Mouse (Mus musculus): ENCODE data around the gene Pfn3. TPM values are rescaled to one million over a fixed set of nuclear protein-coding genes. Genes with fewer than 3 reads are reported as not detected.
"Not testable (repeated sequence)": the region's sequence is repeated elsewhere in the genome, so short reads cannot be mapped to it uniquely, and the experiment has no call there.

Gene Pfn3
- polyA plus RNA-seq, 1 experiment = not detected

DNA sequence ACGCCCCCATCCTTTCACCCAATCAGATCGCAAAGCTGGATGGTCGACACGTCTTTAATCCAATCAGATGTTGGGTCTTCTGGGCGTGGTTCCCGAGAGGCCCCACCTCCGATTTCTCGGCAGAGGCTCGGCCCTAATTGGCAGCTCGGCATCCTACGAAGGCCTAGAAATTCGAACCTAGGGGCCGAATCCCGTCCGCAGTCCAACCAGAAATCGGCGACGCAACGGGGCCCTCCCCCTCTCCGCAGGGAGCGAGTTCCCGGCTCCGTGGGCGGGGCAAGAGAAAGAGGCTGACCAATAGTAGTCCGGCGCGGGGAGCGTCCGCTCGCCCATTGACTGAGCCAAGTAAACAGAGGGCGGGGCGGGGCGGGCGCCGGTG lies 29.9 kb upstream of the Pfn3 start, which contains the start of gene Grk6:
Gene Grk6 (plus strand): TSS at position 136 of the 379 bp plus-strand sequence.
- Histone ChIP-seq H3K4me1 (ENCODE audit: control insufficient read depth, insufficient read depth, insufficient read length, low read length) (peaks cover 44% of the 10 kb centered on the region), H3K4me3 (ENCODE audit: insufficient read depth, low read depth, low read length) (peak within 1 kb of the TSS; percentile 82), H3K27ac (replicated peaks; ENCODE audit: low read depth, low read length) (peak within 1 kb of the TSS; percentile 100)

DNA sequence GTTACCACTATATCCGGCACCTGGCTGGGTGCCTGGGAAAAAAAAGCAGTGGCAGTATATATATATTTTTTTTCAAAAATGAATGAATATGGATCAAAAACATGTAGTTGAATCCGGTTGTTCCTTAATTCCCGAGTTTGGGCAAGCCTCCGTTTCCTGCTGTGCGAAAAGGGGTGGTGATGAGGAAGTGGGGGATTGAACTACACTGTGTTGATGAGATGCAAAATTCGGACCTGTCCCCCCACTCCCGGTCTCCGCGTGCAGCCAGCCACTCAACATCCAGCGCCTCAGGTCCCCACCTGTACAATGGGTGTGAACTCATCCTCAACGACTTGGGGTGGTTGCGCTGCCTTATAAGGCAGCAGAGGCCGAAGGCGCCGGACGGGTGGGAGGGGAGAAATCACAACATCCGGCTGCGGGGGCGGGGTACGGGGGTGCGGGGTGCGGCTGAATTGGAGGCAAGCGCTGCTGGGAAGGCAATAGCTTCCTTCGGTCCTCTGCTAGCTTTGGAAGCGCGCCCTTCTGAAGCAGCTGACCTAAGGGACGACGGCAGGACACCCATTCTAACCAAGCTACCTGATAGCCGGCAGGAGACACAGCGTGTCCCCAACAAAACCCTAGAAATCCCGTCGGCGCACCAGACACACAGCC lies 29.4 kb upstream of the Pfn3 start:
- Histone ChIP-seq H3K27ac (replicated peaks; ENCODE audit: low read depth, low read length) (peak overlapping the region; percentile 100), H3K4me1 (ENCODE audit: control insufficient read depth, insufficient read depth, insufficient read length, low read length) (peaks cover 40% of the 10 kb centered on the region), H3K4me3 (ENCODE audit: insufficient read depth, low read depth, low read length) (peak overlapping the region; percentile 79)

DNA sequence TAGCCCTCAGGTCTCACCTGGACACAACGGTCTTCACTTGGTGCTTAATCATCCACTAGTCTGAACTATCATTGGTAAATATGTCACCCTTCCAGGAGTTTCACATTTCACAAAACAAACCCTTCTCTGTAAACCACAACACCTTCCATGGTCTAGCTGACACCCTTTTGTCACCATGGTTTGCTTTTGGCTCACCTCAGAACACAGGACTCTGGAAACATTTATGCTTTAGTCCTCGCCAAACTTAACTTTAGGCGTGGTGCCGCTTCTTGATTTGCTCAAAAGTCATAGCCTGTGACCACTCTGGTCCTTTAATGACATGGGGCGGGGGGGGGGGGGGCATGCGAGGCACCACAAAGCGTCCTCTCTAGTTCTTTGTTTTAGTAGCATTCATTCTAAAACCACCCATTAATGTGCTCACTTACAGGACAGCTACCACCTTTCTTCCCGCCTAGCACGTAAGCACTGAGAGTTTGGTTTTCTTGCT lies 28.8 kb upstream of the Pfn3 start:
- Histone ChIP-seq H3K4me3 (ENCODE audit: insufficient read depth, low read depth, low read length) (peak overlapping the region; percentile 79), H3K4me1 (ENCODE audit: control insufficient read depth, insufficient read depth, insufficient read length, low read length) (peaks cover 38% of the 10 kb centered on the region), H3K27ac (replicated peaks; ENCODE audit: low read depth, low read length) (peak overlapping the region; percentile 99)

DNA sequence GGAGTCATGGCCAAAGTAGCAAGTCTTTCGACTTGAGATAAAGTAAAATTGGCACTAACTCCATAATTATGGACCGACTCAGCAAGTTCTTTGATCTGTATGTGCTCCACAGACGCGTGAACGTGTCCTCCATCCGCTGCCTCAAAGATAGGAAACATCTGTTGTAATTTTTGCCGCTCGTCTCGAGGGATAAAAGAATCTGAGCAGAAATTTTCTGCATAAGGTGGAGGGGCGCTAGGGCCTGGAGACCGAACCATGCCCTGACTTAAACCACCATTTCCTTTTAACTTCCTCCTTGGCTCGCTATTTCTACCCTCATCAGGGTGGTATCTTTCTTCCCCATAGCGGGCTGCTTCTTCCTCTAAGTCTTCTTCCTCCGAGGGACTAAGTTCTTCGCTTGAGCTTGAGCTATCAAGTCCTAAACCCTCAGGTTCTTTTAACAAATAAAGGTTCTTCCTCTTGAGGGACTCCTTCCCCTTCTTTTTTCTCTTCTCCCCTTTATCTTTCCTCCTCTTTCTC lies 22.1 kb upstream of the Pfn3 start:
- not testable (repeated sequence) for H3K4me1 ChIP-seq (ENCODE audit: control insufficient read depth, insufficient read depth, insufficient read length, low read length); H3K27ac ChIP-seq (replicated peaks; ENCODE audit: low read depth, low read length); H3K4me3 ChIP-seq (ENCODE audit: insufficient read depth, low read depth, low read length)

DNA sequence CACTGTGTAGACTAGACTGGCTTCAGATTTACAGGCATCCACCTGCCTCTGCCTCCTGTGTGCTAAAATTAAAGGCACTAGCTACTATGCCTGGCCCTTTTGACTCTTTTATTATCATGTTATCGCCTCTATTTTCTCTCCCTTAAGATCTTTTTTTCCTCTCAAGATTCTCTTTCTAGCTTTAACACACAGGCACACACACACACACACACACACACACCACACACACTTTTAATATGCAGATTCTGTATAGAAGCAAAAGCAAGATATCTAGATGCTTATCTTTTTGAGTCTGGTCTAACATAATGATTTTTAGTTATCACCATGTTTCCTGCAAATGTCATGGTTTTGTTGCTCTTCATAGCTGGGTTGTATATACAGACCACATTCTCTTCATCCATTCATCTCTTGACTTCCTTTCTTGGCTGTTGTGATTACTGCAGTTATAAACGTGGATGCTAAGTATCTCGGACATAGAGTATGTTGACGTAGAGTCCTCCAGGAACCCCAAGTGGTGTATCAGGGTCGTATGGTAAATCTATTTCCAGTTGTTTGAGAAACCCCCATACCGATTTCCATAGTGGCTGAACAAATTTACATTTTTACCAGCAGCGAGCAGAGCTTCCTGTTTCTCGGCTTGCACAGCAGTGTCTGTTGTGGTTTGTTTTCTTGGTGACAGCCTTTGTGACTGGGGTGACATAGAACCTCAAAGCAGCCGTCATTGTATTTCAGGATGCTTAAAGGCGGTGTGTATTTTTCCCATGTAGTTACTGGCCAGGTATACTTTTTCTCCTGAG lies 17.1 kb upstream of the Pfn3 start:
- Histone ChIP-seq H3K4me1 (ENCODE audit: control insufficient read depth, insufficient read depth, insufficient read length, low read length) (no peaks in the 10 kb centered on the region; the same call in 1 of the 2 replicates), H3K27ac (replicated peaks; ENCODE audit: low read depth, low read length) (0 out of 2 replicates have a peak overlapping the region, but pooled peaks have one; percentile 9), H3K4me3 (ENCODE audit: insufficient read depth, low read depth, low read length) (no peak overlapping the region)

DNA sequence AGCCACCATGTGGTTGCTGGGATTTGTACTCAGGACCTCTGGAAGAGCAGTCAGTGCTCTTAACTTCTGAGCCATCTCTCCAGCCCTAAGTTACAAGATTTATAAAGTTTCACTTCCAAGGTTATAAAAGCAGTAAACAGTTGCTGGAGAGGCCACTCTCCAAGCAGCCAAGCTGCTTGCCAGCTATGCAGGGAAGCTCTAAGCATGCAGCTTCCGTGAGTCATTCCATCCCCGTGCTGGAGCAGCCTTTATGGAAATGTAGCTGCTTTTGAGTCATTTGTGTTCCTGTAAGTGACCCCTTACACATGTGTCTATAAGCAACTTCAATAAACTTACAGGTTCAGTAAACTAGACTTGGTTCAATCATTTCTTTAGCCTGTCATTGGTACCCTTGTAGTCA lies 15.5 kb upstream of the Pfn3 start:
- no peak overlapping the region for H3K4me3 ChIP-seq (ENCODE audit: insufficient read depth, low read depth, low read length)
- H3K4me1 ChIP-seq (ENCODE audit: control insufficient read depth, insufficient read depth, insufficient read length, low read length) = no peaks in the 10 kb centered on the region; the same call in 1 of the 2 replicates
- no peak overlapping the region for H3K27ac ChIP-seq (replicated peaks; ENCODE audit: low read depth, low read length)

DNA sequence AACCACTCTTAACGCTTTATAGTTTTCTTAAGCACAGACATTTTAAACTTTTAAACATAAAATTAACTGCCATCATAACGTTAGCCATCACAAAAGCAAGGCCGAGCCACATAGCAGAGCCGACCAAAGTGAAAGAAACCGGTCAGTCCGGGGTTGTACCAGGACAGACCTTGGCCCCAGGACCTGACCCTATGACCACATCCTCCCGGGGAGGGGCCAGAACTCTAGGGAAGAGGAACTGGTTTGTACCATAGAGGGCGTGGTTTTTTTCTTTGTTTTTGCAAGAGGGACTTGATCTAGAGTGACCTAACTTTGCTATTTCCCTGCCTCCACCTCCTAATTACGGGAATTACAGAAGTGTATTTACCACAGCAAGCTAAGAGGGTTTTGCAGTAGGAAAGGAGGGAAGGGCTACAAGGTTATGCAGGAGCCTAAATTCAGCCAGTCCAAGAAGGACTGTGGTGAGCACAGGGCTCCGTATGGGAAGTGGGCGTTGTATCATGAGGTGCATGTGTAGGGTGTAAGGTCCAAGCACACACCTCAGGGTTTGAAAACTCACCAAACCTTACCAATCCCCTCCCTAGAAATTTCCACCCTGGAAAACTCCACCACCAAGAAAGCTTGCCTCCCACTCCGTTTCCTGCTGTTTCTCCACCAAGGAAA lies 14.3 kb upstream of the Pfn3 start:
- no peaks in the 10 kb centered on the region; the same call in 1 of the 2 replicates for H3K4me1 ChIP-seq (ENCODE audit: control insufficient read depth, insufficient read depth, insufficient read length, low read length)
- H3K27ac ChIP-seq (replicated peaks; ENCODE audit: low read depth, low read length) = peak overlapping the region; percentile 83
- 0 out of 2 replicates have a peak overlapping the region, but pooled peaks have one; percentile 4 for H3K4me3 ChIP-seq (ENCODE audit: insufficient read depth, low read depth, low read length)

DNA sequence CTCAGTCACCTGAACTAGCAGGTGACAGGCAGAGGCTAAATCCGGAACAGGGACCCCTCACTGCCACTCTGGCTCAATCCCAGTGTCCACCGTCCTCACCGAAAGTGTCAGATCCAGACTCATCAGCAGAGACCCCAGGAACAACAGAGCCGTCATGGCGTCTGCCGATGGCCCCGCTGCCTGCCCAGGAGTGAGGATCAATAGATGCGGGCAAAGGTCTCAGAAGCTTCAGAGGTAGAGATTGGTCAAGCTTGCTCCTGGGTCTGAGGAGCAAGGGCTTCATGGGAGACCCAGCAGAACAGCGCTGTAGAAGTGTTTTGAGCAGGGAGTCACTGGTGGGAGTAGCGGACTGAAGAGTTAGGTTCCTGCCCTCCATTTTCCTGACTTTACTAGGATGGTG lies 11.6 kb upstream of the Pfn3 start, which contains the start of gene F12:
Gene F12 (minus strand): TSS at position 181 of the 400 bp plus-strand sequence.
- Histone ChIP-seq H3K27ac (replicated peaks; ENCODE audit: low read depth, low read length) (no peak within 1 kb of the TSS), H3K4me3 (ENCODE audit: insufficient read depth, low read depth, low read length) (no peak within 1 kb of the TSS)

DNA sequence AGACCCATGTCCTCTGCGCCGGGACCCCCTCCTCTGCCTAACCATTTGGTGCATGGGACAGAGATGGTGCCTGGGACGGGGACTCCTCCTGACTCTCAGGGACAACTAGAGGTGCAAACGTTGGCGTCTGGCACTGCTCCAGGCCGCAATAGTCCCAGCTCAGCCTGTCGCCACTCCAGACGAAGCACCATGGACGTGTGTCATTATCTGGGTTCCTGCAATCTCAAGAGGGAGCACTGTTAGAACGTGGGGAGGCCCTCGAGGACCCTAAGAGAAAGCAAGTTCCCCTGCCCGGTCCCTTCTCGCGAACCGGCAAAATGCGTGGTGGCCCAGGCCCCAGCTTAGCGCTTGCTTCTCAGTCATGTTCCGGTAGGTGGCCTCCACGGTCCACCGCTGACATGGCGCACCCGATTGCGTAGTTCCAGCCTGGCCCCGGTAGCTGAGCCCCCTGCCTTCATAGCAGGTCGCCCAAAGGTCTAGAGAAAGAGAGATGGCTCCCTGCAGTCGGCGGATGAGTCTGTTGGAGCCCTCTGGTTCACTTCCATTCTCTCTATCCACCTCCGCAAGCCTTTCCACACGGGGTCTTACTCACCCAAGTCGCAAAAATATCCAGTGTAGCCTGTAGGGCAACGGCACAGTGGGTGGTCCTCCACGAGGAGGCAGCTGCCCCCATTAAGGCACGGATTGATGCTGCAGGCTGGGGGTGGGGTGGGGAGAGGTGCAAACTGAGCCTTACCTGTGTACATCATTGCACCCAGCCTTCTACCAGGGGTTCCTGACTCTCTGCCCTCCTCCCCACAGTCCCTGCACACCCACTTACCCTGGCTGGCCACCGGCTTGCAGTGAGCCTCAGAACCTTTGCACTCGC lies 6.1 kb upstream of the Pfn3 start:
- peak overlapping the region; percentile 42 for H3K4me3 ChIP-seq (ENCODE audit: insufficient read depth, low read depth, low read length)
- H3K27ac ChIP-seq (replicated peaks; ENCODE audit: low read depth, low read length) = 0 out of 2 replicates have a peak overlapping the region, but pooled peaks have one; percentile 4
- peaks cover 2% of the 10 kb centered on the region; the same call in 1 of the 2 replicates for H3K4me1 ChIP-seq (ENCODE audit: control insufficient read depth, insufficient read depth, insufficient read length, low read length)

More for the DNA sequence above, 11.6 kb upstream of the Pfn3 start, which contains the start of gene F12:
- H3K4me1 ChIP-seq (ENCODE audit: control insufficient read depth, insufficient read depth, insufficient read length, low read length) = no peaks in the 10 kb centered on the region; the same call in 1 of the 2 replicates

DNA sequence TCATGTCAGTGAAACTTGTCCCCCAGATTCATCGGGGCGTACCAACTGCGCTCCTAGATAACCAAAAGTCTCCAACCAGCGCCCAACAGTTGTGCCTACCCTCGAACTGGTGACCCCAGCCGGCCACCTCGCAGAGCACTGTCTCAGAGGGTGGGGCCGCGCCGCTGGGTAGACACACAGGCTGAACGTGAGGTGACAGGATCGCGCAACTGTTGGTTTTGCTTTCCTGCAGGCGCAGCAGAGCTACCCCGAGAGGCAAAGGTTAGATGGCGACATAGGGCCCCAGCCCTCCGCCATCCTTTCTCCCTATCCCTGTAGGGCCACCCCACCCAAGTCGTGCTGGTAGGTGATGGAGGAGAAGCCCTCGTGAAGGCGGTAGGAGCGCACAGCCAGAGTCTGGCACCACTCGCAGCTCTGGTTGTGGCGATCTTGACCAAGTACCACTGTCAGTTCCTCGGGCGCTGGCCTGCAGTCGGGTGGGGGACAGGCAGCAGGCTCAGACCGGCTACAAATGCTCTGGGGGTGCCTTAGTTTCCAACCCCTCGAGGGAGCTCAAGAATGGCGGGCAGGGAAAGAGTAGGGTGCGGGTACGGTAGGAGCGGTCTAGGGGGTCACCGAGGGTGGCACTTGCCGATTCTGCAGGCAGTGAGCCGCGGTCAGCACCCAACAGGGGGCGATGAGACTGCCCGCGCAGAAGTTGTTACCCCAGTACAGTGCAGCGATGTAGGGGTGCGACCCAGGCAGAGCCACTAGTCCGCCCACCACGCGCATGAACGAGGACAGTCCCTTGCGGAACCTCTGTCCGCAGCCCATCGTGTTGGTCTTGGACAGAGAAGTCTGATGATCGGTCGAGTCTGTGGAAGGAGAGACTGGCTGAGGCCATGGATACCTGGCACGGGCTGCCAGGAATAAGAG lies 5.2 kb upstream of the Pfn3 start:
- H3K4me1 ChIP-seq (ENCODE audit: control insufficient read depth, insufficient read depth, insufficient read length, low read length) = peaks cover 2% of the 10 kb centered on the region; the same call in 1 of the 2 replicates
- no peak overlapping the region for H3K27ac ChIP-seq (replicated peaks; ENCODE audit: low read depth, low read length)
- no peak overlapping the region for H3K4me3 ChIP-seq (ENCODE audit: insufficient read depth, low read depth, low read length)

DNA sequence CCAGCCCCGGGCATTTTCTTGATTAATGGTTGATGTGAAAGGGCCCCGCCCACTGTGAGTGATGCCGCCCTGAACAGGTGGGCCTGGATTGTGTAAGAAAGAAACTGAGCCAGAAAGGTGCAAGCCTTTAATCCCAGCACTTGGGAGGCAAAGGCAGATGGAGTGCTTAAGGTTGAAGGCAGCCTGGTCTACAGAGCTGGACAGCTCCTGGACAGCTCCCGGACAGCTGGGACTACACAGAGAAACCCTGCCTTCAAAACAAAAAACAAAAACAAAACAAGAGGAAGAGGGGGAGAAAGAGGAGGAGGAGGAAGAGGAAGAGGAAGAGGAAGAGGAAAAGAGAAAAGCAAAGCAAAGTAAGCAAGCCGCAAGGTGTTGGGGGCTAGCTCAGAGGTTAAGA lies 4.1 kb upstream of the Pfn3 start:
- Histone ChIP-seq H3K27ac (replicated peaks; ENCODE audit: low read depth, low read length) (no peak overlapping the region), H3K4me3 (ENCODE audit: insufficient read depth, low read depth, low read length) (no peak overlapping the region), H3K4me1 (ENCODE audit: control insufficient read depth, insufficient read depth, insufficient read length, low read length) (peaks cover 2% of the 10 kb centered on the region; the same call in 1 of the 2 replicates)

DNA sequence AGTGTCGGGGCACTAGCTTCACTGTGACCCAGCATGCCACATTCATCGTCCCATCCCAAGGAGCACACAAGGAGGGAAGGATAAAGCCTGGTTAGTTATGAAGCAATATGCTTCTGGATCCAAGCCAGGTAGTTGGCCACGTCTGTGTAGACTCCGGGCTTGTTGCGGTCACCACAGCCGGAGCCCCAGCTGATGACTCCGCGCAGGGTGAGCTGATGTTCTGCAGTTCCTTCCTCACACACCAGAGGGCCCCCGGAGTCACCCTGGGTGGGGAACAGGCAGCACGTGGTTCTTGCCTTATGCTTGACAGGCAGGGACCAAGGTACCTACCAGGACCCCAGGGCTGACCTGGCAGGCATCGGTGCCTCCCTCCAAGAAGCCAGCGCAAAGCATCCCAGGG lies 3.0 kb upstream of the Pfn3 start:
- H3K4me3 ChIP-seq (ENCODE audit: insufficient read depth, low read depth, low read length) = no peak overlapping the region
- H3K27ac ChIP-seq (replicated peaks; ENCODE audit: low read depth, low read length) = no peak overlapping the region
- H3K4me1 ChIP-seq (ENCODE audit: control insufficient read depth, insufficient read depth, insufficient read length, low read length) = peaks cover 2% of the 10 kb centered on the region; the same call in 1 of the 2 replicates

DNA sequence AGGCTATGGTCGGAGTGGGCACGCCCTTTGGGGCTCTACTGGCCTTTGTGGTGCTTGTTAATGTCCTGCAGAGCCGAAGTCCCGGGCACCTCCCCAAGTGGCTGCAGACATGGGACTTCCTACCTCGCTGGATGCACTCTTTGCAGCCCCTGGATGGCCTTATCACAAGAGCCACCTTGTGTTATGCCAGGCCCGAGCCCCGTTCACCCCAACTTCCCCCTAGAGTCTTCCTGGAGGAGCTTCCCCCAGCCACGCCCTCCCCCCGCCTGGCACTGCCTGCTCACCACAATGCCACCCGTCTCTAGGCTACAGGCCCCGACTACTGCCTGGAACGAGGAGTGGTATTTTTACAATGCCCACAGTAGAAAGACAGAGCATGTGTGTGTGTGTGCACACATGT lies 1.7 kb downstream of the Pfn3 start:
- H3K4me3 ChIP-seq (ENCODE audit: insufficient read depth, low read depth, low read length) = no peak overlapping the region
- H3K27ac ChIP-seq (replicated peaks; ENCODE audit: low read depth, low read length) = no peak overlapping the region
- H3K4me1 ChIP-seq (ENCODE audit: control insufficient read depth, insufficient read depth, insufficient read length, low read length) = no peaks in the 10 kb centered on the region

Data from brown adipose tissue, adult 24 weeks (tissue).